Mouse (Mus musculus): ENCODE measurements around the gene Olfr1264. TPM values are rescaled to one million over a fixed set of nuclear protein-coding genes. Genes with fewer than 3 reads are reported as not detected.

Olfr1264 gene
- not detected in 2 replicates for polyA plus RNA-seq (2016; fragmentation: Nextera tagmentation; extraction: Ambion mirVana)

- no peak within 1 kb of the TSS for H3K27ac ChIP-seq (ENCODE audit: poor library complexity, severe bottlenecking)
- no peak within 1 kb of the TSS for H3K9ac ChIP-seq
- H3K36me3 ChIP-seq = no peaks in the 10 kb centered on the region
- no peak within 1 kb of the TSS for H3K4me2 ChIP-seq
- WGBS = 68% methylated on average over 2 of the region's 2 CpGs
- no peaks in the 10 kb centered on the region for H3K4me1 ChIP-seq (replicated peaks)
- H3K27me3 ChIP-seq (replicated peaks) = no peaks in the 10 kb centered on the region
- no peaks in the 10 kb centered on the region for H3K9me3 ChIP-seq (replicated peaks)
- ATAC-seq (ENCODE audit: insufficient number of reproducible peaks, low FRiP score) = no peak
- H3K4me3 ChIP-seq = no peak within 1 kb of the TSS
Measured at GRCm38 (mm10) chr2:90025477-90025876, at the start of gene Olfr1264. Gene Olfr1264, minus strand, starts transcription at chr2:90025577.

DNA sequence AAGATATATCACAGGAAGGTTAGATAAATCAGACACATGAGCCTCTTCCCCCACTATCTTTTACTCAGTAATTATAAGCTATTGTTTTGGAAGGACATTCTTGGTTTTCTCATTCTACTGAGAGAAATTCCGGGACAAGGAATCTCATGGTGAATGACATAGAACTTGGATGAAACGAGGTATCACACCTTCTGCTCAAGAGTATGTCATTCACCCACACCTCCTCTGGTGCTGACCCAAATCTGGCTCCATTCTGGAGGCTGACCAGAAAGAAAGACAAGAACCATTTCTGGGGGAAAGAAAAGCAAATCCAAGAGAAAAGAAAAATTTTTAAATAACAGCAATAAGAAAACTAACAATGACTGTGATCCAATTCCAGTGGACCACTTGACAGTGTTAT lies 44.7 kb upstream of the Olfr1264 start:
- no peak for ATAC-seq (ENCODE audit: insufficient number of reproducible peaks, low FRiP score)
- H3K4me3 ChIP-seq = no peak overlapping the region
- H3K36me3 ChIP-seq = no peaks in the 10 kb centered on the region
- H3K27ac ChIP-seq (ENCODE audit: poor library complexity, severe bottlenecking) = no peak overlapping the region
- H3K9ac ChIP-seq = no peak overlapping the region
- H3K4me1 ChIP-seq (replicated peaks) = no peaks in the 10 kb centered on the region
- WGBS = 67% methylated on average over 2 of the region's 2 CpGs
- no peaks in the 10 kb centered on the region for H3K27me3 ChIP-seq (replicated peaks)
- H3K4me2 ChIP-seq = no peak overlapping the region
- H3K9me3 ChIP-seq (replicated peaks) = no peaks in the 10 kb centered on the region

GRCm38 (mm10) chr2:90063494-90063893 lies 38.1 kb upstream of the Olfr1264 start, which contains the start of gene Olfr140:
Gene Olfr140, minus strand, starts transcription at chr2:90063594.
- Histone ChIP-seq H3K4me3 (no peak within 1 kb of the TSS), H3K27me3 (replicated peaks) (no peaks in the 10 kb centered on the region), H3K9ac (no peak within 1 kb of the TSS), H3K27ac (ENCODE audit: poor library complexity, severe bottlenecking) (no peak within 1 kb of the TSS), H3K36me3 (no peaks in the 10 kb centered on the region), H3K4me1 (replicated peaks) (no peaks in the 10 kb centered on the region), H3K9me3 (replicated peaks) (no peaks in the 10 kb centered on the region), H3K4me2 (no peak within 1 kb of the TSS)
- ATAC-seq (ENCODE audit: insufficient number of reproducible peaks, low FRiP score) = no peak

- H3K9me3 ChIP-seq (replicated peaks) = no peaks in the 10 kb centered on the region
- H3K27ac ChIP-seq (ENCODE audit: poor library complexity, severe bottlenecking) = no peak within 1 kb of the TSS
- ATAC-seq (ENCODE audit: insufficient number of reproducible peaks, low FRiP score) = no peak
- H3K36me3 ChIP-seq = no peaks in the 10 kb centered on the region
- no peaks in the 10 kb centered on the region for H3K4me1 ChIP-seq (replicated peaks)
- no peak within 1 kb of the TSS for H3K9ac ChIP-seq
- no peak within 1 kb of the TSS for H3K4me3 ChIP-seq
- H3K27me3 ChIP-seq (replicated peaks) = no peaks in the 10 kb centered on the region
- H3K4me2 ChIP-seq = no peak within 1 kb of the TSS
Measured at GRCm38 (mm10) chr2:90035037-90035436, 9.7 kb upstream of the Olfr1264 start, which contains the start of gene Olfr1265. Gene Olfr1265, plus strand, starts transcription at chr2:90035337.

GRCm38 (mm10) chr2:90011831-90012230 lies 13.5 kb downstream of the Olfr1264 start, which contains the start of gene Olfr1263:
Gene Olfr1263, plus strand, starts transcription at chr2:90012131.
- H3K4me1 ChIP-seq (replicated peaks) = no peaks in the 10 kb centered on the region
- no peak within 1 kb of the TSS for H3K9ac ChIP-seq
- WGBS = 66% methylated on average over 2 of the region's 2 CpGs
- H3K36me3 ChIP-seq = no peaks in the 10 kb centered on the region
- no peaks in the 10 kb centered on the region for H3K9me3 ChIP-seq (replicated peaks)
- no peak within 1 kb of the TSS for H3K4me2 ChIP-seq
- no peaks in the 10 kb centered on the region for H3K27me3 ChIP-seq (replicated peaks)
- no peak for ATAC-seq (ENCODE audit: insufficient number of reproducible peaks, low FRiP score)
- H3K4me3 ChIP-seq = no peak within 1 kb of the TSS
- H3K27ac ChIP-seq (ENCODE audit: poor library complexity, severe bottlenecking) = no peak within 1 kb of the TSS

DNA sequence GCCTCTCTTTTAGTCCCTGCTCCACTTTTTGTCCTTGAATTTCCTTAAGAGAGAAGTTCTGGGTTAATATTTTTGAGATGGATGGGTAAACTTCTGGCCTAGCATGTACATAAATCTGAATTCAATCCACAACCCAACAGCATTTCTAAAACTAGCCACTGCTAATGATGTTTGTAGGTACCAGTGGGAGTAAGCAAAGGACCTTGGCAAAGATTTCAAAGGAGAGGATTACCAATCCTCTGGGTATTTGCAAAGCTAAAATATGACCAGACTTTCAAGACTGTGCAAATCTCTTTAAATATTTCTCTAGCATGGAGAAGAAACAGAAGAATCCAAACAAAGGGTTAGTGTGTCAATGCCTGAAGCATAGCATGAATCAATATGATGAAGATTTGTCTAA lies 25.5 kb downstream of the Olfr1264 start, which contains the start of gene Olfr1262:
Gene Olfr1262 (plus strand): TSS at position 301 of the 400 bp plus-strand sequence.
- Histone ChIP-seq H3K36me3 (no peaks in the 10 kb centered on the region), H3K4me3 (no peak within 1 kb of the TSS), H3K27ac (ENCODE audit: poor library complexity, severe bottlenecking) (no peak within 1 kb of the TSS), H3K27me3 (replicated peaks) (no peaks in the 10 kb centered on the region), H3K4me1 (replicated peaks) (no peaks in the 10 kb centered on the region), H3K9ac (no peak within 1 kb of the TSS), H3K4me2 (no peak within 1 kb of the TSS), H3K9me3 (replicated peaks) (no peaks in the 10 kb centered on the region)
- ATAC-seq (ENCODE audit: insufficient number of reproducible peaks, low FRiP score) = no peak

GRCm38 (mm10) chr2:89990921-89991320 lies 34.5 kb downstream of the Olfr1264 start, which contains the start of gene Olfr1261:
Gene Olfr1261, plus strand, starts transcription at chr2:89991221.
- no peak for ATAC-seq (ENCODE audit: insufficient number of reproducible peaks, low FRiP score)
- Histone ChIP-seq H3K9ac (no peak within 1 kb of the TSS), H3K4me3 (no peak within 1 kb of the TSS), H3K4me1 (replicated peaks) (no peaks in the 10 kb centered on the region), H3K36me3 (no peaks in the 10 kb centered on the region), H3K4me2 (no peak within 1 kb of the TSS), H3K9me3 (replicated peaks) (no peaks in the 10 kb centered on the region), H3K27me3 (replicated peaks) (no peaks in the 10 kb centered on the region), H3K27ac (ENCODE audit: poor library complexity, severe bottlenecking) (no peak within 1 kb of the TSS)

DNA sequence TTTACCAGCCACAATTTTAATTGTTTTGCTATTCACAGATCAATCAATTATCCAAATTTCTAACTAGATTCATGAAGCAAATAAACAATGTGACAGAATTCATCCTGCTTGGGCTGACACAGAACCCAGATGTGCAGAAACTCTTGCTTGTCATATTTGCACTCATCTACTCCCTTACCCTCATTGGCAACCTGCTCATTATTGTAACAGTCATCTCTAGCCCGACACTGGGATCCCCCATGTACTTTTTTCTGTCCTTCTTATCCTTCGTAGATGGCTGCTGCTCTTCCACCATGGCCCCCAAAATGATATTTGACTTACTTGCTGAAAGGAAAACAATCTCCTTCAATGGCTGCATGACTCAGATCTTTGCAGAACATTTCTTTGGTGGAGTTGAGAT lies 47.7 kb downstream of the Olfr1264 start:
- Histone ChIP-seq H3K4me3 (no peak overlapping the region), H3K9ac (no peak overlapping the region), H3K27me3 (replicated peaks) (no peaks in the 10 kb centered on the region), H3K4me1 (replicated peaks) (no peaks in the 10 kb centered on the region), H3K27ac (ENCODE audit: poor library complexity, severe bottlenecking) (no peak overlapping the region), H3K9me3 (replicated peaks) (no peaks in the 10 kb centered on the region), H3K4me2 (no peak overlapping the region), H3K36me3 (no peaks in the 10 kb centered on the region)
- no peak for ATAC-seq (ENCODE audit: insufficient number of reproducible peaks, low FRiP score)
- 73% methylated on average over 2 of the region's 2 CpGs for WGBS

- no peak within 1 kb of the TSS for H3K4me2 ChIP-seq
- H3K27me3 ChIP-seq (replicated peaks) = no peaks in the 10 kb centered on the region
- no peak within 1 kb of the TSS for H3K4me3 ChIP-seq
- no peaks in the 10 kb centered on the region for H3K4me1 ChIP-seq (replicated peaks)
- no peak within 1 kb of the TSS for H3K27ac ChIP-seq (ENCODE audit: poor library complexity, severe bottlenecking)
- no peaks in the 10 kb centered on the region for H3K9me3 ChIP-seq (replicated peaks)
- H3K36me3 ChIP-seq = no peaks in the 10 kb centered on the region
- no peak for ATAC-seq (ENCODE audit: insufficient number of reproducible peaks, low FRiP score)
- 63% methylated on average over 2 of the region's 2 CpGs for WGBS
- no peak within 1 kb of the TSS for H3K9ac ChIP-seq
Measured at GRCm38 (mm10) chr2:89974184-89974583, 51.2 kb downstream of the Olfr1264 start, which contains the start of gene Olfr1260. Gene Olfr1260, plus strand, starts transcription at chr2:89974340.

Other genes with a start within 250 kb of the Olfr1264 start
- gene Olfr1254, start 232.0 kb downstream of the Olfr1264 start, polyA plus RNA-seq (2016; fragmentation: Nextera tagmentation; extraction: Ambion mirVana) = not detected in 2 replicates
- gene Olfr1255, start 213.5 kb downstream of the Olfr1264 start, polyA plus RNA-seq (2016; fragmentation: Nextera tagmentation; extraction: Ambion mirVana) = not detected in 2 replicates
- not detected in 2 replicates for gene Olfr1256, start 184.0 kb downstream of the Olfr1264 start, polyA plus RNA-seq (2016; fragmentation: Nextera tagmentation; extraction: Ambion mirVana)
- gene Olfr48, start 177.4 kb downstream of the Olfr1264 start, polyA plus RNA-seq (2016; fragmentation: Nextera tagmentation; extraction: Ambion mirVana) = not detected in 2 replicates
- gene Olfr1257, start 147.1 kb downstream of the Olfr1264 start, polyA plus RNA-seq (2016; fragmentation: Nextera tagmentation; extraction: Ambion mirVana) = not detected in 2 replicates
- not detected in 2 replicates for gene Olfr1258, start 98.3 kb downstream of the Olfr1264 start, polyA plus RNA-seq (2016; fragmentation: Nextera tagmentation; extraction: Ambion mirVana)
- gene Olfr1259, start 76.9 kb downstream of the Olfr1264 start, polyA plus RNA-seq (2016; fragmentation: Nextera tagmentation; extraction: Ambion mirVana) = not detected in 2 replicates
- not detected in 2 replicates for gene Olfr1260, start 51.2 kb downstream of the Olfr1264 start, polyA plus RNA-seq (2016; fragmentation: Nextera tagmentation; extraction: Ambion mirVana)
- not detected in 2 replicates for gene Olfr1261, start 34.4 kb downstream of the Olfr1264 start, polyA plus RNA-seq (2016; fragmentation: Nextera tagmentation; extraction: Ambion mirVana)
- gene Olfr1262, start 25.4 kb downstream of the Olfr1264 start, polyA plus RNA-seq (2016; fragmentation: Nextera tagmentation; extraction: Ambion mirVana) = not detected in 2 replicates
- not detected in 2 replicates for gene Olfr1263, start 13.4 kb downstream of the Olfr1264 start, polyA plus RNA-seq (2016; fragmentation: Nextera tagmentation; extraction: Ambion mirVana)
- not detected in 2 replicates for gene Olfr1265, start 9.8 kb upstream of the Olfr1264 start, polyA plus RNA-seq (2016; fragmentation: Nextera tagmentation; extraction: Ambion mirVana)
- not detected in 2 replicates for gene Olfr140, start 38.0 kb upstream of the Olfr1264 start, polyA plus RNA-seq (2016; fragmentation: Nextera tagmentation; extraction: Ambion mirVana)
- not detected in 2 replicates for gene Olfr1269, start 95.8 kb upstream of the Olfr1264 start, polyA plus RNA-seq (2016; fragmentation: Nextera tagmentation; extraction: Ambion mirVana)
- gene Olfr32, start 116.7 kb upstream of the Olfr1264 start, polyA plus RNA-seq (2016; fragmentation: Nextera tagmentation; extraction: Ambion mirVana) = not detected in 2 replicates
- gene Olfr1270, start 127.5 kb upstream of the Olfr1264 start, polyA plus RNA-seq (2016; fragmentation: Nextera tagmentation; extraction: Ambion mirVana) = not detected in 2 replicates
- not detected in 2 replicates for gene Olfr1506, start 198.9 kb upstream of the Olfr1264 start, polyA plus RNA-seq (2016; fragmentation: Nextera tagmentation; extraction: Ambion mirVana)
- not detected in 2 replicates for gene Olfr142, start 232.0 kb upstream of the Olfr1264 start, polyA plus RNA-seq (2016; fragmentation: Nextera tagmentation; extraction: Ambion mirVana)
- gene Olfr1271, start 245.5 kb upstream of the Olfr1264 start, polyA plus RNA-seq (2016; fragmentation: Nextera tagmentation; extraction: Ambion mirVana) = not detected in 2 replicates

Measured in heart, embryonic 12.5 days (tissue).